Mouse (Mus musculus): ENCODE measurements around the gene Parp1.

The Parp1 gene

GRCm38 (mm10) chr1:180568761-180569452, at the start of gene Parp1:
Gene Parp1 (plus strand): TSS chr1:180568924.
- DNase-seq = peak; percentile 97 to 98

GRCm38 (mm10) chr1:180519520-180519919, 49.2 kb upstream of the Parp1 start:
- DNase-seq = no peak

GRCm38 (mm10) chr1:180520190-180520589, 48.5 kb upstream of the Parp1 start:
- DNase-seq = no peak

- no peak for DNase-seq
Measured at GRCm38 (mm10) chr1:180523320-180523719, 45.4 kb upstream of the Parp1 start.

GRCm38 (mm10) chr1:180525301-180525700, 43.4 kb upstream of the Parp1 start:
- no peak for DNase-seq

GRCm38 (mm10) chr1:180529847-180530246, 38.9 kb upstream of the Parp1 start:
- DNase-seq = no peak

- no peak for DNase-seq
Measured at GRCm38 (mm10) chr1:180530457-180531263, 38.1 kb upstream of the Parp1 start.

- DNase-seq = no peak
Measured at GRCm38 (mm10) chr1:180532671-180533070, 36.1 kb upstream of the Parp1 start.

GRCm38 (mm10) chr1:180536719-180537118, 32.0 kb upstream of the Parp1 start:
- no peak for DNase-seq

GRCm38 (mm10) chr1:180541251-180541650, 27.5 kb upstream of the Parp1 start:
- no peak for DNase-seq

GRCm38 (mm10) chr1:180541883-180542711, 26.6 kb upstream of the Parp1 start:
- no peak for DNase-seq

GRCm38 (mm10) chr1:180542712-180543371, 25.9 kb upstream of the Parp1 start:
- no peak for DNase-seq

- no peak for DNase-seq
Measured at GRCm38 (mm10) chr1:180545918-180546545, 22.7 kb upstream of the Parp1 start.

- peak; percentile 20 to 39 for DNase-seq
Measured at GRCm38 (mm10) chr1:180546798-180547750, 21.6 kb upstream of the Parp1 start.

- DNase-seq = peak; percentile 53 to 55
Measured at GRCm38 (mm10) chr1:180547751-180548669, 20.7 kb upstream of the Parp1 start.

- DNase-seq = no peak
Measured at GRCm38 (mm10) chr1:180549539-180550308, 19.0 kb upstream of the Parp1 start.

- peak; percentile 54 to 58 for DNase-seq
Measured at GRCm38 (mm10) chr1:180550770-180551169, 18.0 kb upstream of the Parp1 start.

GRCm38 (mm10) chr1:180556899-180557298, 11.8 kb upstream of the Parp1 start:
- DNase-seq = no peak

- no peak for DNase-seq
Measured at GRCm38 (mm10) chr1:180559454-180559853, 9.3 kb upstream of the Parp1 start.

Measured in kidney, postnatal 36 days (tissue).